Comparison of ENCODE assay signal across 9 mouse cellular contexts in genomic region chr10:39501571-39501970, GRCm38 (mm10).
DNase-seq lines count a peak whose midpoint lies in the region; ATAC-seq and TF ChIP-seq lines count a peak whose summit lies in the region.
"Had no signal": no experiment of that assay in that cellular context is flagged by ENCODE, and none has a peak within 500 bp of the region (broad histone marks: within the 10 kb centered on the region; RNA-seq: fewer than 3 reads in every experiment).

No protein-coding gene starts in this region.

- DNase-seq in kidney, postnatal 4 days: peak; percentile 42 to 51
- DNase-seq in kidney, postnatal 10 days: no peak
- DNase-seq in brain, embryonic 14.5 days (ENCODE audit: low read depth): peak; percentile 80
- no peak for DNase-seq in MN1 (ENCODE audit: low spot score)
- no peak for DNase-seq in testis, postnatal 14 days (ENCODE audit: low spot score)
- no peak for DNase-seq in adrenal gland, postnatal 4 days (ENCODE audit: low spot score in 2 of 2)

- TF ChIP-seq CTCF in brain, embryonic 14.5 days (IDR thresholded peaks at IDR 0.05; ENCODE audit: borderline replicate concordance, extremely low read depth, insufficient read depth, insufficient read length): no peak

- no peaks in the 10 kb centered on the region for H3K9me3 ChIP-seq in forebrain, embryonic 16.5 days (ENCODE audit: control insufficient read depth, low read length)
- H3K9me3 ChIP-seq in midbrain, embryonic 13.5 days: no peaks in the 10 kb centered on the region
- H3K9me3 ChIP-seq: limb, embryonic 15.5 days had no signal

- peaks cover 59% of the 10 kb centered on the region for H3K4me1 ChIP-seq in forebrain, embryonic 16.5 days (replicated peaks; ENCODE audit: control insufficient read depth, insufficient read depth, low read length)
- peaks cover 80% of the 10 kb centered on the region for H3K4me1 ChIP-seq in midbrain, embryonic 13.5 days (replicated peaks)

- peak; percentile 22; the same call in 1 of the 2 replicates for ATAC-seq in forebrain, embryonic 16.5 days
- no peak for ATAC-seq in midbrain, embryonic 13.5 days

- no peaks in the 10 kb centered on the region for H3K36me3 ChIP-seq in forebrain, embryonic 16.5 days (ENCODE audit: control insufficient read depth, insufficient read depth)
- H3K36me3 ChIP-seq in midbrain, embryonic 13.5 days: no peaks in the 10 kb centered on the region
- H3K36me3 ChIP-seq: limb, embryonic 15.5 days had no signal

- H3K4me3 ChIP-seq in forebrain, embryonic 16.5 days (replicated peaks; ENCODE audit: low read length): no peak overlapping the region
- no peak overlapping the region for H3K4me3 ChIP-seq in midbrain, embryonic 13.5 days (replicated peaks)
- H3K4me3 ChIP-seq: limb, embryonic 15.5 days had no signal

- H3K9ac ChIP-seq in forebrain, embryonic 16.5 days (replicated peaks; ENCODE audit: low read depth, low read length): 0 out of 2 replicates have a peak overlapping the region, but pooled peaks have one; percentile 25
- peak overlapping the region; percentile 17; the same call in 1 of the 2 replicates for H3K9ac ChIP-seq in midbrain, embryonic 13.5 days (replicated peaks)
- H3K9ac ChIP-seq: limb, embryonic 15.5 days had no signal

- peak overlapping the region; percentile 71 for H3K27ac ChIP-seq in forebrain, embryonic 16.5 days (ENCODE audit: low read length)
- peak overlapping the region; percentile 75 for H3K27ac ChIP-seq in midbrain, embryonic 13.5 days

- TF ChIP-seq POLR2A in brain, embryonic 14.5 days (IDR thresholded peaks at IDR 0.05; ENCODE audit: borderline replicate concordance, extremely low read depth, insufficient read depth, insufficient read length, poor library complexity, severe bottlenecking): no peak

- H3K4me2 ChIP-seq in forebrain, embryonic 16.5 days (ENCODE audit: low read length): peak overlapping the region; percentile 18; the same call in 1 of the 2 replicates
- H3K4me2 ChIP-seq in midbrain, embryonic 13.5 days (replicated peaks): no peak overlapping the region
- H3K4me2 ChIP-seq: limb, embryonic 15.5 days had no signal

- WGBS in forebrain, embryonic 16.5 days: 32% methylated on average over 10 of the region's 10 CpGs
- WGBS in midbrain, embryonic 13.5 days: 51% methylated on average over 10 of the region's 10 CpGs

- no peaks in the 10 kb centered on the region for H3K27me3 ChIP-seq in forebrain, embryonic 16.5 days (replicated peaks; ENCODE audit: control insufficient read depth, insufficient read depth, low read length)
- no peaks in the 10 kb centered on the region for H3K27me3 ChIP-seq in midbrain, embryonic 13.5 days
- H3K27me3 ChIP-seq: limb, embryonic 15.5 days had no signal

Comparison
In these comparisons a context has a peak if more than half of its experiments do, and no peak if none do; other contexts are left out.
1. DNase-seq: peak in kidney, postnatal 4 days (2 of 2) and brain, embryonic 14.5 days (single experiment); none in kidney, postnatal 10 days (single experiment), MN1 (single experiment), testis, postnatal 14 days (single experiment) and adrenal gland, postnatal 4 days (0 of 2).